Mouse (Mus musculus): ENCODE measurements around the gene Prlr.

GRCm38 (mm10) chr15:10192101-10192630 is 15.1 kb downstream of the Prlr start:
- TF ChIP-seq POLR2A (IDR thresholded peaks at IDR 0.05; ENCODE audit: low read depth, low read length) = no peak
- TF ChIP-seq CTCF (conservative IDR thresholded peaks at IDR 0.05; ENCODE audit: insufficient read depth, insufficient read length, low read depth, low read length) = no peak

All from kidney, adult 2 months (tissue).